Mouse (Mus musculus) lung, postnatal 0 days (tissue): ENCODE data around the gene E030018B13Rik.

Experiments used
- CTCF ChIP-seq: IDR thresholded peaks from 2 replicates; pipeline ENCODE4 v1.5.1; 2016; ENCODE audit warnings: antibody characterized with exemption, mild to moderate bottlenecking
- EP300 ChIP-seq: IDR thresholded peaks from 2 replicates; pipeline ENCODE4 v1.6.1; 2016; ENCODE audit warnings: antibody characterized with exemption, mild to moderate bottlenecking, control low read depth

DNA sequence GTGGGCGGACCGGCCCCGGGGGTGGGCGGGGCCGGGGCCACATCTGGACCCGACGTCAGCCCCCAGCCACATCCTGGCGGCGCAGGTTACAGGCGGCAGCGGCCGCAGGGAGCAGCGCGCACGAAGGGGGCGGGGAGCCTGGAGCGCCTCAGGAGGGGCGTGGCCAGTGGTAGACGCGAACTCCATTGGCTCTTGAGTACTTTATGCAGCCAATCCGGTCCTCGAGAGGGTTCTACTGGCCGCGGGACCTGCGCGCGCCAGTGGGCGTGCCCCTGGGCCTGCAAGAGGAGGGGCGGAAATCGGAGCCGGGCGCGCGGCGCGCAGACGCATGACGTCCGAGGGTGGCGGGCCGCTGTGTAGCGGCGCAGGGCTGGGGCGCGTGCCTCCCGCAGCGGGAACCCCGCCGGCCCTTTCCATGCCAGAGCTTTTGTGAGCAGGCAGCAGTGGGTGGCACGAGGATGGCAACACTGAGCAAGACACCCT, 22.3 kb downstream of the E030018B13Rik start, which contains the start of gene Klf13:
- TF ChIP-seq CTCF (no peak), EP300 (no peak)
